Mouse (Mus musculus) ES-Bruce4 (cell line): ENCODE measurements around the gene Gm35549. TPM values are rescaled to one million over a fixed set of nuclear protein-coding genes. Genes with fewer than 3 reads are reported as not detected.
"Not testable (repeated sequence)": the region's sequence is repeated elsewhere in the genome, so short reads cannot be mapped to it uniquely, and the experiment has no call there.

Source experiments
- H3K27ac ChIP-seq: 2 replicates; pipeline ENCODE4 v1.5.1; 2012; ENCODE audit warnings: low read length, inconsistent platforms; ENCODE audit not compliant: insufficient read depth
- H3K27me3 ChIP-seq: 2 replicates; pipeline ENCODE4 v1.6.1; 2012; ENCODE audit warnings: mild to moderate bottlenecking, low read length, inconsistent platforms; ENCODE audit not compliant: control insufficient read depth, poor library complexity, insufficient read depth, severe bottlenecking
- H3K36me3 ChIP-seq: 2 replicates; pipeline ENCODE4 v1.6.1; 2012; ENCODE audit warnings: inconsistent platforms, mild to moderate bottlenecking, low read length, moderate library complexity; ENCODE audit not compliant: control insufficient read depth, poor library complexity, insufficient read depth, severe bottlenecking
- H3K4me1 ChIP-seq: one replicate; pipeline ENCODE4 v1.8.1; 2011; ENCODE audit warnings: low read length; ENCODE audit not compliant: control insufficient read depth, insufficient read depth
- H3K4me3 ChIP-seq: 2 replicates; pipeline ENCODE4 v1.5.1; 2011; ENCODE audit warnings: low read depth, mild to moderate bottlenecking, low read length
- H3K9ac ChIP-seq: 2 replicates; pipeline ENCODE4 v1.6.1; 2012; ENCODE audit warnings: low read depth, mild to moderate bottlenecking, inconsistent platforms; ENCODE audit not compliant: poor library complexity, severe bottlenecking
- H3K9me3 ChIP-seq: replicated peaks from 2 replicates; pipeline ENCODE4 v1.6.1; 2012; ENCODE audit warnings: mild to moderate bottlenecking, low read length, inconsistent platforms; ENCODE audit not compliant: control insufficient read depth, poor library complexity, insufficient read depth, severe bottlenecking
- CTCF ChIP-seq: IDR thresholded peaks from one replicate; pipeline ENCODE4 v1.8.1; 2011; ENCODE audit warnings: low read depth, low read length
- EP300 ChIP-seq: IDR thresholded peaks from 2 replicates; pipeline ENCODE4 v1.6.1; 2011; ENCODE audit warnings: low read depth, low read length; ENCODE audit not compliant: insufficient read depth
- POLR2A ChIP-seq: IDR thresholded peaks from one replicate; pipeline ENCODE4 v1.8.1; 2011; ENCODE audit warnings: low read length; ENCODE audit not compliant: insufficient read depth
- polyA plus RNA-seq: library from polyadenylated mRNA; stranded (reverse); fragments of >200 nt; gene quantifications from 2 replicates; pipeline ENCODE4 v1.2.4, GENCODE M21; 2011; ENCODE audit warnings: low read depth; ENCODE audit not compliant: missing spikeins, insufficient read depth, insufficient read length

The Gm35549 gene
- polyA plus RNA-seq, 1 experiment = not detected

- no peak overlapping the region for H3K9ac ChIP-seq
- peaks cover 78% of the 10 kb centered on the region for H3K9me3 ChIP-seq
- H3K4me1 ChIP-seq = no peaks in the 10 kb centered on the region
- TF ChIP-seq EP300 (no peak), POLR2A (no peak), CTCF (no peak)
- peaks cover 65% of the 10 kb centered on the region for H3K36me3 ChIP-seq
- H3K4me3 ChIP-seq = no peak overlapping the region
- no peak overlapping the region for H3K27ac ChIP-seq
- H3K27me3 ChIP-seq = no peaks in the 10 kb centered on the region
These were observed 11.8 kb upstream of the Gm35549 start for GRCm38 (mm10) chr9:122855617-122856016.

- peaks cover 77% of the 10 kb centered on the region for H3K9me3 ChIP-seq
- H3K4me1 ChIP-seq, H3K27ac ChIP-seq, H3K27me3 ChIP-seq, H3K4me3 ChIP-seq, H3K9ac ChIP-seq: not testable (repeated sequence)
- H3K36me3 ChIP-seq = peaks cover 62% of the 10 kb centered on the region
These were observed 11.3 kb upstream of the Gm35549 start for GRCm38 (mm10) chr9:122855141-122855540.

- Histone ChIP-seq H3K4me1 (no peaks in the 10 kb centered on the region), H3K27me3 (no peaks in the 10 kb centered on the region), H3K9ac (no peak overlapping the region), H3K9me3 (peaks cover 71% of the 10 kb centered on the region), H3K4me3 (no peak overlapping the region), H3K27ac (no peak overlapping the region), H3K36me3 (peaks cover 56% of the 10 kb centered on the region)
- TF ChIP-seq POLR2A (no peak), CTCF (no peak)
These were observed 10.7 kb upstream of the Gm35549 start for GRCm38 (mm10) chr9:122854526-122854925.

GRCm38 (mm10) chr9:122847811-122848311 lies 4.0 kb upstream of the Gm35549 start:
- H3K27ac ChIP-seq, H3K4me3 ChIP-seq, H3K4me1 ChIP-seq, H3K36me3 ChIP-seq, H3K9ac ChIP-seq, H3K27me3 ChIP-seq: not testable (repeated sequence)
- H3K9me3 ChIP-seq = peaks cover 19% of the 10 kb centered on the region

- H3K27ac ChIP-seq = no peak overlapping the region
- no peaks in the 10 kb centered on the region for H3K27me3 ChIP-seq
- peaks cover 10% of the 10 kb centered on the region; the same call in 1 of the 2 replicates for H3K9me3 ChIP-seq
- no peak overlapping the region for H3K9ac ChIP-seq
- H3K36me3 ChIP-seq = no peaks in the 10 kb centered on the region
- no peaks in the 10 kb centered on the region for H3K4me1 ChIP-seq
- TF ChIP-seq POLR2A (no peak), EP300 (no peak), CTCF (no peak)
- no peak overlapping the region for H3K4me3 ChIP-seq
These were observed 2.3 kb upstream of the Gm35549 start for GRCm38 (mm10) chr9:122846156-122846555.

- Histone ChIP-seq H3K27ac (no peak overlapping the region), H3K36me3 (no peaks in the 10 kb centered on the region), H3K4me1 (no peaks in the 10 kb centered on the region), H3K4me3 (no peak overlapping the region), H3K9ac (no peak overlapping the region), H3K9me3 (peaks cover 9% of the 10 kb centered on the region; the same call in 1 of the 2 replicates), H3K27me3 (no peaks in the 10 kb centered on the region)
- TF ChIP-seq POLR2A (no peak), EP300 (no peak), CTCF (no peak)
These were observed 1.8 kb upstream of the Gm35549 start for GRCm38 (mm10) chr9:122845621-122846020.

DNA sequence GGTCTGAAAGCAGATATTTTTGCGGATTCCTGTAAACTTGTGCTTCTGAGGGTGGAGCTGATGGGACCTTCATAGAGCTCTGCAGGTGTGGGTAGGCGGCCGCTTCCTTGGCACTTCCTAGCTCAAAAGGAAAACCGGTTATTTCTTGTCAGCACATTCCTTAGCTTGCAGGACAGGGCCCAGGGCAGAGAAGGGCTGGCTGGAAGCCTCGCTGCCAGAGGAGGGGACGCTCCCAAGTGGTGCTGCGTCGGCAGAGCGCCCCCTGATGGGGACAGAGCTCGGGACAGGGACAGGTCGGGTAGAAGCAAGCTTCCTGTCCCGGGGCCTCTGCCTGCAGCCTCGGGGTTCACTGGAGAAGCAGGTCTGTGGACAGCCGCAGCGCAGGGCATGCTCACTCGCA lies 6.2 kb downstream of the Gm35549 start:
- no peak for TF ChIP-seq POLR2A
- TF ChIP-seq EP300 = 0 out of 2 replicates have a peak, but pooled peaks have one; percentile 25
- TF ChIP-seq CTCF = peak; percentile 88
- Histone ChIP-seq H3K36me3 (no peaks in the 10 kb centered on the region), H3K9ac (no peak overlapping the region), H3K4me3 (no peak overlapping the region), H3K4me1 (peaks cover 2% of the 10 kb centered on the region), H3K27me3 (no peaks in the 10 kb centered on the region), H3K9me3 (peaks cover 3% of the 10 kb centered on the region), H3K27ac (no peak overlapping the region)
